Mouse (Mus musculus) stomach, postnatal 0 days (tissue): ENCODE data around the gene Dnm3. TPM values are rescaled to one million over a fixed set of nuclear protein-coding genes. Genes with fewer than 3 reads are reported as not detected.

Experiments used
- ATAC-seq: fragments of 200-750 bp; cut with Nextera tagmentation; 2 replicates; pipeline ENCODE4 v1.8.0; 2017; ENCODE audit not compliant: low FRiP score, low TSS enrichment
- DNase-seq: peaks from one replicate; pipeline ENCODE4 v3.0.0-alpha.2; 2016; ENCODE audit warnings: low spot score
- H3K27ac ChIP-seq: fragments of 300-500 bp; sonication (generic); replicated peaks from 2 replicates; pipeline ENCODE4 v1.5.1; 2014; ENCODE audit warnings: mild to moderate bottlenecking, control low read depth
- H3K27me3 ChIP-seq: fragments of 300-500 bp; sonication (generic); 2 replicates; pipeline ENCODE4 v1.6.1; 2014; ENCODE audit warnings: low read length; ENCODE audit not compliant: control insufficient read depth, insufficient read depth
- H3K36me3 ChIP-seq: fragments of 300-500 bp; sonication (generic); 2 replicates; pipeline ENCODE4 v1.6.1; 2014; ENCODE audit warnings: low read length, mixed read lengths; ENCODE audit not compliant: control insufficient read depth, insufficient read depth
- H3K4me1 ChIP-seq: fragments of 300-500 bp; sonication (generic); replicated peaks from 2 replicates; pipeline ENCODE4 v1.6.1; 2014; ENCODE audit warnings: antibody characterized with exemption; ENCODE audit not compliant: control insufficient read depth, insufficient read depth
- H3K4me2 ChIP-seq: fragments of 300-500 bp; sonication (generic); replicated peaks from 2 replicates; pipeline ENCODE4 v1.6.1; 2014; ENCODE audit warnings: low read depth, mild to moderate bottlenecking, control low read depth, moderate library complexity
- H3K4me3 ChIP-seq: fragments of 300-500 bp; sonication (generic); 2 replicates; pipeline ENCODE4 v1.5.1; 2014; ENCODE audit warnings: low read depth, low read length, control low read depth
- H3K9ac ChIP-seq: fragments of 300-500 bp; sonication (generic); 2 replicates; pipeline ENCODE4 v1.6.1; 2014; ENCODE audit warnings: mild to moderate bottlenecking, low read length, control low read depth, mixed read lengths
- H3K9me3 ChIP-seq: fragments of 300-500 bp; sonication (generic); 2 replicates; pipeline ENCODE4 v1.6.1; 2016; ENCODE audit warnings: low read length; ENCODE audit not compliant: control insufficient read depth
- CTCF ChIP-seq: IDR thresholded peaks from 2 replicates; pipeline ENCODE4 v1.5.1; 2016; ENCODE audit warnings: antibody characterized with exemption, low read depth, mild to moderate bottlenecking, moderate library complexity
- EP300 ChIP-seq: optimal IDR thresholded peaks from 2 replicates; pipeline ENCODE3; 2016; ENCODE audit warnings: antibody characterized with exemption
- WGBS: fragments of 180-500 bp; shearing (Covaris S2); extraction: QIAGEN DNeasy Blood & Tissue Kit; methylation state at CpG from one replicate; pipeline ENCODE4 v1.1.7; 2014; 5-methylcytosine and 5-hydroxymethylcytosine counted together
- polyA plus RNA-seq: library from polyadenylated mRNA; unstranded; fragments of >200 nt; fragmentation: Nextera tagmentation; extraction: Ambion mirVana; gene quantifications from 2 replicates; pipeline ENCODE4 v1.2.1, GENCODE M21; 2015

The Dnm3 gene
- polyA plus RNA-seq, 1 experiment from 2014 or later, result 2.1 TPM

GRCm38 (mm10) chr1:162222353-162222752 is 255.5 kb downstream of the Dnm3 start:
- Histone ChIP-seq H3K4me2 (no peak overlapping the region), H3K27ac (no peak overlapping the region), H3K9ac (no peak overlapping the region), H3K9me3 (no peaks in the 10 kb centered on the region), H3K27me3 (no peaks in the 10 kb centered on the region), H3K4me3 (no peak overlapping the region), H3K36me3 (no peaks in the 10 kb centered on the region), H3K4me1 (no peaks in the 10 kb centered on the region)
- no peak for DNase-seq
- TF ChIP-seq EP300 (no peak), CTCF (no peak)
- ATAC-seq, result no peak

DNA sequence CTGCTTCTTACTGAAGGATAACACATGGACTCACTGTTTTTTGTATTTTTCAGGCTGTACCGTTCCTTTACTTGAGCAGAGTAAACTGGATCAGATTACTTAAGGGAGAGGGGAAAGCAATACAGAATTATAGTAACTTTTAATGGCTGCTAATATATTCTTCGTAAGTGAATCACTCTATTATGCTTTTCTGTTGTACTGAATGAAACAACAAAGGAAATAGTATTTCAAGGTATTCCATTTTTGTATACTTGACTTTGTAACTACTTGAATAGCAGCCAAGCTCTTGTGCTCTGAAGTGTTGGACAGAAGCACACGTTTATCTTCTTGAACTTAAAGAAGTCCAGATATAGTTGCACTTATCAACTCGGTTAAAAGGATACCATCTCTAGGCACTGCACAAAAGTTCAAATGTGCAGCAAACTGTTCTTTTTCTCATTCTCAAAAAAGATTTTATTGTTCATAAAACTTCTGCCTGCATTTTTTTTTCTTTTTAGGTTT is 256.0 kb downstream of the Dnm3 start:
- H3K4me2 ChIP-seq, result no peak overlapping the region
- no peak for DNase-seq
- no peaks in the 10 kb centered on the region for H3K9me3 ChIP-seq
- no peak for TF ChIP-seq CTCF
- no peak for TF ChIP-seq EP300
- H3K27me3 ChIP-seq, result no peaks in the 10 kb centered on the region
- H3K27ac ChIP-seq, result no peak overlapping the region
- no peak overlapping the region for H3K4me3 ChIP-seq
- no peaks in the 10 kb centered on the region for H3K4me1 ChIP-seq
- WGBS, result 26% methylated on average over 4 of the region's 4 CpGs
- ATAC-seq, result no peak
- no peaks in the 10 kb centered on the region for H3K36me3 ChIP-seq
- H3K9ac ChIP-seq, result no peak overlapping the region

- ATAC-seq, result no peak
- Histone ChIP-seq H3K27me3 (no peaks in the 10 kb centered on the region), H3K9ac (peak overlapping the region; percentile 41), H3K9me3 (no peaks in the 10 kb centered on the region), H3K27ac (peak overlapping the region; percentile 65; the same call in 1 of the 2 replicates), H3K4me1 (no peaks in the 10 kb centered on the region), H3K36me3 (no peaks in the 10 kb centered on the region), H3K4me2 (peak overlapping the region; percentile 41), H3K4me3 (peak overlapping the region; percentile 47)
- TF ChIP-seq EP300, result no peak
- TF ChIP-seq CTCF, result no peak
- no peak for DNase-seq
Measured at GRCm38 (mm10) chr1:162220891-162221290, 256.9 kb downstream of the Dnm3 start.

- Histone ChIP-seq H3K27ac (no peak overlapping the region), H3K4me1 (no peaks in the 10 kb centered on the region), H3K4me2 (peak overlapping the region; percentile 41; the same call in 1 of the 2 replicates), H3K9ac (no peak overlapping the region), H3K9me3 (no peaks in the 10 kb centered on the region), H3K4me3 (peak overlapping the region; percentile 47), H3K36me3 (no peaks in the 10 kb centered on the region), H3K27me3 (no peaks in the 10 kb centered on the region)
- ATAC-seq (no peak), DNase-seq (no peak)
- WGBS, result 50% methylated on average over 1 of the region's 1 CpGs
- TF ChIP-seq CTCF, result no peak
- no peak for TF ChIP-seq EP300
Measured at GRCm38 (mm10) chr1:162219781-162220180, 258.1 kb downstream of the Dnm3 start.

GRCm38 (mm10) chr1:162218530-162219180 is 259.2 kb downstream of the Dnm3 start:
- H3K4me3 ChIP-seq, result peak overlapping the region; percentile 47
- ATAC-seq (no peak), DNase-seq (no peak)
- no peaks in the 10 kb centered on the region for H3K36me3 ChIP-seq
- peak overlapping the region; percentile 94 for H3K27ac ChIP-seq
- no peaks in the 10 kb centered on the region for H3K9me3 ChIP-seq
- H3K4me2 ChIP-seq, result peak overlapping the region; percentile 45
- 26% methylated on average over 8 of the region's 8 CpGs for WGBS
- no peaks in the 10 kb centered on the region for H3K27me3 ChIP-seq
- TF ChIP-seq CTCF, result no peak
- TF ChIP-seq EP300, result no peak
- peak overlapping the region; percentile 68 for H3K9ac ChIP-seq
- H3K4me1 ChIP-seq, result no peaks in the 10 kb centered on the region

DNA sequence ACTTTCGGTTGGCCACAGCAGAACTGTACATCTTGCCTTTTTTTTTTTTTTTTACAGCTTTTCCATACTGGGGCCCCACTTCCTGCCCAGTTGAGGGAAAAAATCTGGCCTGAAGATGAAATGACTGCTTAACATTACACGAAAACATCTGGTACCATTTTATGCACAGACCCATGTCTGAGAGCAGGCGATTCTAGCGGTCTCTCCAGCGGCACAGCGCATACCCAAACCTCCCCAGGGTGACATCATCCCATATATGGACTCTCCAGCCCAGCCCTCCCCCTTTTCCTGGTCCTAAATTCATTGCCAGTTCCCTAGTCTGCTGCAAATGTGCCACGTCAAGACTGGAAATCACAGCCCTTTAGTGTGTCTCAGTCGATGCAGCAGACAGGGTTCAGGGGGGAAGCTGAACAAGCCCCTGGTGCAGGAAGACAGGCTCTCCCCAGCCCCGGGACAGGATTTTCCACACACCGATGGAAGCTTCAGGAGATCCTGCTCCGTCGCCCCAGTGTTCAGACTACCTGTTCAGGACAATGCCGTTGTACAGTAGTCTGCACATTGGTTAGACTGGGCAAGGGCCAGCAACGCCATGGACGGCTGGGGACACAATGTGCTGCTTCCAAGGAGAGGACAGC is 260.4 kb downstream of the Dnm3 start:
- H3K4me1 ChIP-seq, result no peaks in the 10 kb centered on the region
- peak overlapping the region; percentile 45 for H3K4me2 ChIP-seq
- ATAC-seq (peak; percentile 97), DNase-seq (peak; percentile 38)
- peak overlapping the region; percentile 94 for H3K27ac ChIP-seq
- no peaks in the 10 kb centered on the region for H3K36me3 ChIP-seq
- no peaks in the 10 kb centered on the region for H3K9me3 ChIP-seq
- WGBS, result 38% methylated on average over 15 of the region's 15 CpGs
- peak overlapping the region; percentile 68 for H3K9ac ChIP-seq
- no peaks in the 10 kb centered on the region for H3K27me3 ChIP-seq
- TF ChIP-seq CTCF, result no peak
- peak; percentile 55 for TF ChIP-seq EP300
- H3K4me3 ChIP-seq, result peak overlapping the region; percentile 47
